Mouse (Mus musculus) monocyte, adult 5-6 weeks (primary cell): ENCODE measurements at regions not wholly inside any gene's neighbourhood (a gene's known extent, or its start where the extent isn't known, plus 50 kb on each side); places are given as distances from the start of the nearest gene placed in this dataset.

Source experiments
- ATAC-seq: fragments of 153-309, 156-312 bp; replicated peaks from 2 replicates; pipeline ENCODE4 v1.8.0; 2017; ENCODE audit warnings: mild to moderate bottlenecking; ENCODE audit not compliant: low TSS enrichment, insufficient number of reproducible peaks, severe bottlenecking, poor library complexity, low FRiP score

DNA sequence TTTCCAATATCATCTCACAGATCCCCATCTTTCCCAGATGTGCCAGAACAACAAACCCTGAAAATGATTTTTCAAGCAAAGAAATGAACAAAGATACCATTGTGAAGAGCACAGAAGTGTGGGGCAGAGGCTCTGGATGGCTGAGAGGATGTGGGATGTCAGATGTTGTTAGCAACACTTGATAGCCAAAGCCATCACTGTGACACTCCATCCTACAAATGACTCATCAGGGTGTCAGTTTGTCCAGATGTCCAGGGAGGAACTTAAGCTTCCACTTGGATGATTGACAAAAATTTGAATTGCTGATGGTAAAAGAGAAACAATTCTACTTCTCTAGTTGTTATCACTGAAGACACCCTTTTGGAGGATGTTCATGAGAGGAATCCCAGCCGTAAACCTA is 155.8 kb upstream of the Rad23b start:
- ATAC-seq: no peak

DNA sequence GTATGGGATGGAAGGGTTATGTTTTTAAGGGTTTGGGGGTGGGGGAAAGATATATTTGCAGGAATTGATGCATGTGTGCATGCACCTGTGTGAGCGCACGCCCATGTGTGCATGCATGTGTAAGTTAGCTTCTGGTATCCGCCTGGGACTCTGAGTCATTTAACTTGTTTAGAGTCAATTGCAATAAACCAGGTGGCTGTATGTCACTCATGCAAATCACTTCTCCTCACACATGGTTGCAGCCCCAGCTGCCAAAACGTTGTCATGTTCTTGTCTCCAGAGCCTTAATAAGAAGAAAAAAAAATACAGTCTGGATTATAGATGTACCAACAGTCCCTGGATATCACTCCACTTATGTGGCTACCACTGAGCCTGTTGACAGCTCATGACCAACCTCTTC is 155.3 kb upstream of the Rad23b start:
- ATAC-seq: no peak

DNA sequence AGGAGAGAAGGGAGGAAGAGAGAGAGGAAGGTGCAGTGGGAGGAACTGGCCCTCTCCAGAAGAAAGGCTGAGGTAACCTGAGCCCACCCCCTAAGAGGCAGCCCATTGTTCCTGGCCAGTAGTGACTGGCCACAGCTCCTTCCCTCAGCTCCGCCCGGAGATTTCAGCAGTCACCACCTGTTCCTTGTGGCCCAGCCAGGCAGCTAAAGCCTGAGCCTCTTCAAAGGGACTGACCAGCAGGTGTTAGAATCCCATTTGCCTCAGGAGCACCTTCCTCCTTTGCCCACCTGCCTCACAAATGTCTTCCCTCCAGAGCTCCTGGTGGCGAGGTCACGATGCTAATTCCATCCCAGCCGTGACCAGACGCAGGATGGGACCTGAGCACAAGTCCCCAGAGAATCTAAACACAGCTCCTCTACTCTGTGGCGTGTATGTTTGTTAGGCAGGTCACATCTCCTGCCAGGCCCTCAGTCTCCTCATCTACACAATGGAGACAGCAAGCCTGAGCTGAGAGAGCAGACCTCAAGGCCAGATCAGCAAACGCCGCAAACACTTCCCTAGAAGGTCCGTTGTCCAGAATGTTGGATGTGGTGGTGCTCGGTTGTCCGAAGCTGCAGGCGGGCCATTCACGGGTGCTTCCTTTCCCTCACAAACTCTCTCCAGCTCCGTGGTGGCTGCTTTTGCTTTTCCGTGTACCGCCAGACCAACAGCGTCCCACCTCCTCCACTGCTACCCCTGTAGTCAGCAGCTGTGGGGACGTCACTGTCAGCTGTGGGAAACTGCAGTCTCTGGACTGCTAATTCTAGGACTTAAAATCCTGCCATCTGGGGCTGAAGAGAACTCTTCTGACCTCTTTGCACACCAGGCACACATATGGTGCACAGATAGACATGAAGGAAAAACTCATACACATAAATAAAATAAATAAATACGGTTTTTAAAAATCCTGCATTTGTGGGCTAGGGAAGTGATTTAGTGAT is 145.8 kb upstream of the Rad23b start:
- ATAC-seq: no peak

GRCm38 (mm10) chr4:55206226-55206625 is 143.6 kb upstream of the Rad23b start:
- ATAC-seq: no peak

DNA sequence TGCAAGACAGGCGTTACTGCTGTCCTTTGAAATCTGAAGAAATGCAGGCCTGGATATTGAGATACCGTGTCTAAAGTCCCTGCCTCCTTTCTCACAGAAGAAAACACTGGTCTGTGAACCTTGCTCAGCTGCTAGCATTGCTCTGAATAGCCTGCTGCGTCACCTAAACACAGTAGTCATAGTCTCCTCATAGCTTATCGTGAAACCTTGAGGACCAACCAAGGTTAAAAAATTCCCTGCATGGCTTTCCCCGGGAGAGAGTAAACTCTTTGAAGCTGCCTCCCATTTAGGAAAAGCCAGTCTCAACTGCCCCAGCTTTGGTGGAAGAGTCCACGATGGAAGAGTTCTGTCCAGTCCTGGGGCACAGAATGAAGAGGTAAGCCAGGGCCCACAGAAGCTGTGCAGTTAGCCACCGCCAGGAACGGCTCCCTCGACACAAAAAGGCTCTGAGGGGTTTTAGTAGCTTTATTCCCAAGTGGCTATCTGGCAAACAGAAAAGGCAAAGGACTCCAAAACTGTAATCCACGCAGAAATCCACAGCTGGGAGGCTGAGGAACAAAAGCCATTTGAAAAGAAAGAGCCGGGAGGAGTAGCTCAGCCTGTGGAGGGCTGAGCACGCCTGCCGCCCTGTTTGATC is 142.0 kb upstream of the Rad23b start:
- no peak for ATAC-seq

GRCm38 (mm10) chr4:55208386-55209345 is 141.2 kb upstream of the Rad23b start:
- no peak for ATAC-seq

DNA sequence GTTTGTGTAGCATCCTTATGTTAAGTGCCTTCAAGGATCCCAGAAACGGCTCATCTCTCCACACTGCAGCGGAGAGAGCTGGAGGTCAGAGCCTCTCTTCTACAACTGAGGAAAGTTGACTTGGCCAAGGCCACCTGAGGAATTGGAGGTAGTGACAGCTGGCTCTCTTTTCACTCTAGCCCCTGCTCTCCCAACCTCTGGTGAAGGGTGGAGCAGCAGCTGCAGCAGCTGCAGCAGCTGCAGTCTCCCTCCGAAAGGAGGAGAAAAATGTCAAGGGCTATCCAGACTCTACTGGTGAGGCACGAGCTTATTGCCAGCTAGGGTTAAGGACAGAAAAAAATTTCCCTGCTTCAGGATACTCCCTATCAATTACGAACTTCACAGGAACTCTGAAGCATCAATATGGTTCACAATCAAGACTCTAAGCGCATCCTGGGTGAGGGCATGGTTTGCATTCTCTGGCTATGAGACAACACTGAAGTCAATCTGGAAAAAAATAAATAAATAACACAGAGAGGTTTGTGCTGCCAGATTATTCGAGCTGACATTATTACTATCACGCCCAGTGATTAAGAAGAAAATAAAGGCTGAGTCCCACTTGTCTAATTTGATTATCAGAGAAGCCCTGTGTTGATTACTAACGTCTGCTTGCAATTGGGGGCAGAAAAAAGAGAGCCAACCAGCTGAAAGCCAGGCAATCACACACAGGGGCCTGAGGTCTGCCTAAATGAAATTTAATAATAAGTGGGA is 134.2 kb upstream of the Rad23b start:
- ATAC-seq: no peak

- no peak for ATAC-seq
Measured at GRCm38 (mm10) chr4:55216175-55216545, 133.7 kb upstream of the Rad23b start.

DNA sequence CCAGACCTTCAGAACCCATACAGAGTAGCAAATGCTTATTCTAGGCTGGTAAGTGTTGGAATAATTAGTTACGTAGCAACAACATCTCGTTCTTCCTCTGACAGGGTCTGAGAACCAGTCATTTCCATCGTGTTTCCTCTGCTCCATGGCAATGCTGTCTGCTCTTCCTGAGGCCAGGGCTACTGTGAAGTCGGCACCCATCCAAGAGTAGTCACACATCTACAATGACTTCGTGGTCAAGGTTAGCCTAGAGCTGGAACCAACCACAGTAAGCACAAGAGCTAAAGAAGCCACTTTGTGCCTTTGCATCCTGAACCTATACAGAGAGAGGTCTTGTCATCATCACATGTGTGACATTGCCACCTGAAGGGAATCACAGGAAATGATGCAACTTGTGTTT is 124.1 kb upstream of the Rad23b start:
- no peak for ATAC-seq

- ATAC-seq: no peak
Measured at GRCm38 (mm10) chr4:55227394-55227793, 122.4 kb upstream of the Rad23b start.

DNA sequence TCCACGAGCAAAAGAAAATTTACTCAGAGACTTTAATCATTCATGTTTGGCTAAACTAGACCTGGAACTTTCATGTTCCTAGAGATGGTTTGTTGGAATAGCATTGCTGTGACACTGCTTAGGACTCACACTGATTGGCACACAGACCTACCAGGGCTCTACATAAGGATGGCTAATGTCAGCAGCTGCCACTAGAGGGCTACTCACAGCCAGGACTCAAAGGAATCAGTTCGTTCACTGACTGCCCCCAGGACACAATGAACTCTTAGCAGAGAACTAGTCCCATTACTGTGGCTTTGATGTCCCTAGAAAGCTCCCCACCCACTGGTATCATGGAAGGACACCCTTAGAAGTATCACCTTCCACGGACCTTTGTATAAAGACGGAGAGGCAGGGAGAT is 118.3 kb upstream of the Rad23b start:
- ATAC-seq: no peak

GRCm38 (mm10) chr4:55237856-55238255 is 112.0 kb upstream of the Rad23b start:
- no peak for ATAC-seq

DNA sequence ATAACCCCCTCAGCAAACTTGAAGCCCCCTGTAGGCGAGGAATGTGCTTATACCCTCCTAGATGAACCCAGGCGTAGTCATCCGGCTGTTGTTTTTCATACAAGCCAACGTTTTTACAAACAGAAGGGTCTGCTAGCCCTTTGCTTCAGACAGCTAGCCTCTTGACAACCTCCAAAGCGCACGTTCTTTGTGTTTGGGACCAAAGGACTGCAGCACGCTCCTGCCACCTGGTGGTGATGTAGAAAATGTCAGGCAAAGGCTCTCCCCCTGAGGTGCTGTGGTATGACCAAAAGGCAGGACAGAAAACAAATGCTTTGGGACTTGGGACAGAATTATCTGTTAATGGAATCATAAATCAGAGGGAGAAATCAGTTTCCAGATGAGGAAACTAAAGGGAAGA is 109.4 kb upstream of the Rad23b start:
- ATAC-seq: 0 out of 2 replicates have a peak, but pooled peaks have one; percentile 59

DNA sequence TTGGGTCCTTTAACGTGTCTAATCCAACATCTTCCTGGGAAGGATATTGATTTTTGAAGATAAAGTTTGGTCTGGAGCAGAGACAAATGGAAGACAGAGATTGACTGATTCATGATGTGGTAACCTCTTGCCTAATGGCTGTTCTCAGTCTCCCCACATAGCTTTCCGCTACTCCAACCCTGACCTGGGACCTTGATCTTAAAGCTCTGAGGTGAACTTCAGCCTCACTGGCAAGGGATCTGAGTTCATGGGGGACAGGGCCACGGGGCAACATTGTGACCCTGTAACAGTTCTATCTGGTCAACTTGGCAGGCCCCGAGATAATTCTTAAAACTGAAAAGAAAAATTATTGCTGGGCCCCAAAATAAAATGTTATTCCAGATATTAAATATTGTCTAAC is 107.5 kb upstream of the Rad23b start:
- no peak for ATAC-seq

GRCm38 (mm10) chr4:55243091-55244058 is 106.5 kb upstream of the Rad23b start:
- ATAC-seq: no peak

- no peak for ATAC-seq
Measured at GRCm38 (mm10) chr4:55245789-55246188, 104.1 kb upstream of the Rad23b start.

DNA sequence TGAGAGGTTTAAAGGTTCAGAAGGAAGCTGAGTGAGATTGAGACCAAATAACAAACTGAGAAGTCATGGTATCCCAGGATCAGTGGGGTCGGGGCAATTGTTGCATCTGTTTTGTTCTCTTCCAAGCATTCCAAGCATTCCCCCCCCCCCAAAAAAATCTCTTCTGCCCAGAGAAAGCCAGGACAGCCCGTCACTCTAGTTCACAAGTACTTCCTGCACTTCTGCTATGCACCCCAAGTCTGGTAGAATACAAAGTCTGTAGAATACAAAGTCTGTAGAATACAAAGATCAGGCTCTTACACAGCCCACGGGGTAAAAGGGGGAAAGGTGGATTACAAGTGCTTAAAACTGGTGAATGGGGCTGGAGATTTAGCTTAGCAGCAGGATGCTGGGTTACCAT is 99.5 kb upstream of the Rad23b start:
- no peak for ATAC-seq
